Mouse (Mus musculus) hindlimb bud, embryonic 11.5 days (tissue): ENCODE results near the gene Tcf7.

ENCODE experiments used
- DNase-seq: peaks from one replicate; pipeline ENCODE4 v3.0.0-alpha.2; 2012; ENCODE audit warnings: low read depth, low spot score; ENCODE audit errors: extremely low spot score

Gene Tcf7

GRCm38 (mm10) chr11:52283596-52284571 is 1.1 kb upstream of the Tcf7 start:
- no peak for DNase-seq

- DNase-seq, result no peak
Measured at GRCm38 (mm10) chr11:52282420-52282773, 417 bp downstream of the Tcf7 start.

- DNase-seq, result no peak
Measured at GRCm38 (mm10) chr11:52281568-52282328, 1.1 kb downstream of the Tcf7 start.

DNA sequence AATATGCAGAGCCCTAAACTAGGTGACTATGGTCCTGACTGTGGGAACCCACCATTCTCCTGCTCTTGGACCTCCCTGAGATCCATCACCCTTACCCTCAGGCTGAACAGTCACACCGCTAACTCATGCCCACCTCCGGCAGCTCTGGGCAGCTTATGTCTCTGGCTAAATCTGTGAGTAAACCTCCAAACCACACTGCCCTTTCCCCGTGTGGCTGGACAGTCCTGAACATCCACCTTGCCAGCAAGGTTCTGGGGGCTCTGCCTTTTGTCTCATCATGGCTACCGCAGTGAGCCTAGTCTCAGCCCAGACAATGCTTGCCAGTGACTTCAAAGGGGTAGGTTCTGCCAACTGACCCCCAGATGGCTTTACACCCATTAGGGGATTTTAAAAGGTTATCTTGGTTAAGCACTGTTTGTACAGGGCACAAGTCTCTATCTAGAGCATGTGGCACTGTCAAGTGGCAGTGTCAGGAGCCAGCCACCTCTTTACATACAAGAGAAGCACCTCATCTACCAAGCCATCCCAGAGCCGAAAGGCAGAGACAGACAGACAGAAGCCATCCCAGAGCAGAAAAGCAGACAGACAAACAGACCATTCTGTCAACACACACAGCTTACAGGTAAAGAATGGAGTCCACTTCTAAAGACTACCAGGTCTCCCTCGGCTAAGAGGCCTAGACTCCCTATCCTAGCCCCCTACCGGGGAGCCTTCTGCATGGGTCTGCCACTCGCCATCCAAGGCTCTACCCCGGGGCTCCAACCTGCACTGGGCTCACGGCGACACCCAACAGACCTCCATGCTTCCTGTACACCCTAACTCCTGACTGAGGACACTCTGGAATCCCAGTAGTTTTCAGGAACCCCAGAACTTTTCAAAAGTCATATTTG is 2.0 kb downstream of the Tcf7 start:
- no peak for DNase-seq

- DNase-seq, result no peak
Measured at GRCm38 (mm10) chr11:52279611-52280145, 3.1 kb downstream of the Tcf7 start.

- no peak for DNase-seq
Measured at GRCm38 (mm10) chr11:52278991-52279390, 3.8 kb downstream of the Tcf7 start.

DNA sequence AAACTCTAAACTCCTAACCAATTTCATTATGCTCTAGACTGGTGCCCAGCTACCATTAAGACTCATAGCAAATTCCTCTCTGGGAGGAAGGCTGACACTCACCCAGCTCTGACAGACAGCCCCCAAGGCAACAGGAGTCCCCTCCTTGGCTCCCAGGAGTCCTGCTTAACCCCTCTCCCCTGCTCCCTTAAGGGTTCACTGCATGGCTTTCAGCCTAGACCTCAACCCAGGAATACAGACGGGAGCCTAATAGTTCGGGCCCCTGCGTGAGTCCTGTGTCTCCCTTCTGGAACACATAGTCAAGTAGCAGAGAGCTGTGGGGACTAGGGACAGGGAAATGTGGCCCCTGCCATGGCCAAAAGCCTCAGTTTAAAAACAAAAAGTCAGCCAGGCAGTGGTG is 4.7 kb downstream of the Tcf7 start:
- no peak for DNase-seq

- DNase-seq, result no peak
Measured at GRCm38 (mm10) chr11:52277433-52278150, 5.2 kb downstream of the Tcf7 start.

GRCm38 (mm10) chr11:52276961-52277391 is 5.8 kb downstream of the Tcf7 start:
- no peak for DNase-seq

DNA sequence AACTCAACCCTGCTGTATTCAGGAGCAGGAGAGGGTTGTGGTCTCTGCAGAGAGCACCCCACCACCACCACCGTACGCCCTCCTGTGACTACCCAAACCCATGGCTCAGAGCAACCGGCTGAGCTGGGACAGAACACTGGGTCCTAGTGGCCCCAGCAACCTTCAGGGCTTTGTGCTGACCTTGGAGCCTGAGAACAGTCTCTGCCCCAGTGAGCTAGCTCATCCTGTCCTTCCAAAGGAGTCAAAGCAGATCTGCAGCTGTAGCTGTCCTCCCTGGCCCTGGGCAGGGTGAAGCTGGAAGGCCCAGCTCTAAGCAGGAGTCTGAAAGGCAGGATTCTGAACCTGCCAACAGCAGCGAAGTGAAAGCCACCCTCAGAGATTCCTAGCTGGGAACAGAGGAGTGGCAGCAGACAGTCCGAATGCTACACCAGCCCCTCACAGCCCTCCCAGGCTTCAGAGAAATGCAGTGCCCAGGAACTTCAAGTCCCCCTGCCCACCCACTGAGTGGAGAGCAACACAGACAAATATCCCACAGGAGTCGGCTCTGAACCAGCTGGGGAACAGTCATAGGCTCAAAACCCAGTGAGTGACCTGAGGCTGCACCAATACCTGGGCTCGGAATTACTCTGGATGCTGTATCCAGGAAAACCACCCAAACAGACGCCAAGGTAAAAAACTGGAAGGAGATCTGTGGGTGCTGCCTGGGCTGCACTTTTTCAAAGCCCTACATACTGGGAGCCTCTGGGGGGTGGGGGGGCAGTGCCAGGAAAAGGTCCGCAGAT is 6.8 kb downstream of the Tcf7 start:
- DNase-seq, result no peak

GRCm38 (mm10) chr11:52275366-52275765 is 7.4 kb downstream of the Tcf7 start:
- DNase-seq, result no peak

- no peak for DNase-seq
Measured at GRCm38 (mm10) chr11:52274456-52275112, 8.2 kb downstream of the Tcf7 start.

DNA sequence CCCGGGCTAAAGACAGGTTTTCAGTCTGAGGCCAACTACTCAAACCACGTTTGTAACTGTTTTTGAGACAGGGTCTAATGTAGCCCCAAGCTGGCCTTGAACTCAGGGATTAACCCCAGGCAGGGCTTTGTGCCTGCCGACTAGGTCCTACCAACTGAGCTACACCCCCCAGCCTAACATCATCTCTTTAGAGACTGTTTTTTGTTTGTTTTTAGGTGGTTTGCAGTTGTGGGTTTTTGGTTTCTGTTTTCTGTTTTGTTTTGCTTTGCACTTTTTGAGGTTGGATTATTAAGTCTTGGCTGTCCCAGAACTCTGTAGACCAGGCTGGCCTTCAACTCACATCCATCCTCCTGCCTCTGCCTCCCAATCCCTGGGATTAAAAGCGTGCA is 8.9 kb downstream of the Tcf7 start:
- no peak for DNase-seq

DNA sequence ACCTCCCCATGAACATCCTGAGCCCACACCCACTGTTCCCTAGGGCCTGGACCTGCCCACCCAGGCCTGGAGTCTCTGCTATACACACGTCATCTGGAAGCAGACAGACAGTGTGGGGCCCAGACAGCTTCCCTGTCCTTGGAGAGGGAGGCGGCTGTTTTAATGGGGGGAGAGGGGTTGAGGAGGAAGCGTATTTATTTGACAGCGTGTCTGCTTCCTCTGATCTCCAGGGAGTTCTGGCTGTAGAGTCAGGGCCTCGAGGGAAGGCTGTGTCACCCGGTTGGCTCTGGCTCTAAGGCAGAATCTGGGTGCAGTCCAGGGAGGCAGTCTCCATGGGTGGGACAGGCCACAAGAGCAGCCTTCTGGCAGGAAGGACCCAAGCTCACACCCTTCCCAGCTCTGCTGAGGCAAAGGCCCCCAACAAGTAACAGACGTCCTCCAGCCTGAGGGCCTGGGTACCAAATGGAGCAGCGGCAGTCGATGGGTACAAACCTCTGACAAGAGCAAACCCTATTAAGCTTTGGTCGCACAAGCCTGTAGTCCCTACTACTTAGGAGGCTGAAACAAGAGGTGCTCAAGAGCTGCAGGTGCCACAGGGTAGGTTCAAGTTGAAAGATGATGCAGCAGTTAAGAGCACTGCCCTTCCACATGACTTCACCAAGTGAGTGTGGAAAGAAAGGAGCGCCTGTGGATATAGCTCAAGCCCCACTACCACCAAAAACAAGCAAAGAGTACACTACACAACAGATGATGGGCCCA is 9.5 kb downstream of the Tcf7 start:
- no peak for DNase-seq

- DNase-seq, result no peak
Measured at GRCm38 (mm10) chr11:52272619-52273018, 10.2 kb downstream of the Tcf7 start.

- no peak for DNase-seq
Measured at GRCm38 (mm10) chr11:52271765-52272495, 10.9 kb downstream of the Tcf7 start.

- DNase-seq, result no peak
Measured at GRCm38 (mm10) chr11:52269841-52270240, 13.0 kb downstream of the Tcf7 start.
